Mouse (Mus musculus): ENCODE results near the gene Chil1. TPM values are rescaled to one million over a fixed set of nuclear protein-coding genes. Genes with fewer than 3 reads are reported as not detected.

Gene Chil1
- polyA plus RNA-seq, 1 experiment from 2014 or later, result 1.1 TPM

GRCm38 (mm10) chr1:134188989-134189729 is 7.2 kb downstream of the Chil1 start:
- ATAC-seq (ENCODE audit: low FRiP score), result peak; percentile 57
- H3K9ac ChIP-seq (ENCODE audit: low read depth, low read length), result no peak overlapping the region
- no peak overlapping the region for H3K27ac ChIP-seq (ENCODE audit: low read depth, low read length)

GRCm38 (mm10) chr1:134191192-134191591 is 9.2 kb downstream of the Chil1 start:
- Histone ChIP-seq H3K9me3 (ENCODE audit: control insufficient read depth, low read length) (no peaks in the 10 kb centered on the region), H3K36me3 (ENCODE audit: control insufficient read depth, insufficient read depth, low read length) (no peaks in the 10 kb centered on the region), H3K4me2 (replicated peaks; ENCODE audit: low read depth, low read length) (no peak overlapping the region), H3K27ac (ENCODE audit: low read depth, low read length) (no peak overlapping the region), H3K9ac (ENCODE audit: low read depth, low read length) (no peak overlapping the region), H3K4me1 (replicated peaks; ENCODE audit: control insufficient read depth, insufficient read depth, low read length) (0 out of 2 replicates have a peak, but pooled peaks cover 5% of the 10 kb centered on the region), H3K27me3 (ENCODE audit: control insufficient read depth, insufficient read depth, low read length) (no peaks in the 10 kb centered on the region), H3K4me3 (ENCODE audit: low read depth, low read length) (no peak overlapping the region)
- DNase-seq (ENCODE audit: low spot score) (no peak), ATAC-seq (ENCODE audit: low FRiP score) (no peak)
- WGBS, result 89% methylated on average over 5 of the region's 5 CpGs

More at GRCm38 (mm10) chr1:134188989-134189729, 7.2 kb downstream of the Chil1 start:
- Histone ChIP-seq H3K9me3 (ENCODE audit: control insufficient read depth, low read length) (no peaks in the 10 kb centered on the region), H3K27me3 (ENCODE audit: control insufficient read depth, insufficient read depth, low read length) (no peaks in the 10 kb centered on the region), H3K36me3 (ENCODE audit: control insufficient read depth, insufficient read depth, low read length) (no peaks in the 10 kb centered on the region), H3K4me1 (replicated peaks; ENCODE audit: control insufficient read depth, insufficient read depth, low read length) (0 out of 2 replicates have a peak, but pooled peaks cover 5% of the 10 kb centered on the region), H3K4me3 (ENCODE audit: low read depth, low read length) (no peak overlapping the region), H3K4me2 (replicated peaks; ENCODE audit: low read depth, low read length) (no peak overlapping the region)
- DNase-seq (ENCODE audit: low spot score), result peak; percentile 19
- 26% methylated on average over 12 of the region's 12 CpGs for WGBS

GRCm38 (mm10) chr1:134192024-134192423 is 10.0 kb downstream of the Chil1 start:
- Histone ChIP-seq H3K27me3 (ENCODE audit: control insufficient read depth, insufficient read depth, low read length) (no peaks in the 10 kb centered on the region), H3K9me3 (ENCODE audit: control insufficient read depth, low read length) (no peaks in the 10 kb centered on the region), H3K4me2 (replicated peaks; ENCODE audit: low read depth, low read length) (no peak overlapping the region), H3K36me3 (ENCODE audit: control insufficient read depth, insufficient read depth, low read length) (no peaks in the 10 kb centered on the region), H3K4me3 (ENCODE audit: low read depth, low read length) (no peak overlapping the region), H3K27ac (ENCODE audit: low read depth, low read length) (no peak overlapping the region), H3K9ac (ENCODE audit: low read depth, low read length) (no peak overlapping the region), H3K4me1 (replicated peaks; ENCODE audit: control insufficient read depth, insufficient read depth, low read length) (0 out of 2 replicates have a peak, but pooled peaks cover 5% of the 10 kb centered on the region)
- 57% methylated on average over 4 of the region's 4 CpGs for WGBS
- DNase-seq (ENCODE audit: low spot score) (no peak), ATAC-seq (ENCODE audit: low FRiP score) (no peak)

- no peak within 1 kb of the TSS for H3K4me3 ChIP-seq (ENCODE audit: low read depth, low read length)
- no peak within 1 kb of the TSS for H3K4me2 ChIP-seq (replicated peaks; ENCODE audit: low read depth, low read length)
- H3K27ac ChIP-seq (ENCODE audit: low read depth, low read length), result no peak within 1 kb of the TSS
- 0 out of 2 replicates have a peak, but pooled peaks cover 5% of the 10 kb centered on the region for H3K4me1 ChIP-seq (replicated peaks; ENCODE audit: control insufficient read depth, insufficient read depth, low read length)
- H3K27me3 ChIP-seq (ENCODE audit: control insufficient read depth, insufficient read depth, low read length), result no peaks in the 10 kb centered on the region
- H3K9ac ChIP-seq (ENCODE audit: low read depth, low read length), result no peak within 1 kb of the TSS
- 73% methylated on average over 1 of the region's 1 CpGs for WGBS
- no peaks in the 10 kb centered on the region for H3K9me3 ChIP-seq (ENCODE audit: control insufficient read depth, low read length)
- ATAC-seq (ENCODE audit: low FRiP score) (no peak), DNase-seq (ENCODE audit: low spot score) (no peak)
- no peaks in the 10 kb centered on the region for H3K36me3 ChIP-seq (ENCODE audit: control insufficient read depth, insufficient read depth, low read length)
Measured at GRCm38 (mm10) chr1:134193126-134193525, 11.2 kb downstream of the Chil1 start, which contains the start of gene Mybph. Gene Mybph, plus strand, starts transcription at chr1:134193448.

GRCm38 (mm10) chr1:134193674-134194197 is 11.8 kb downstream of the Chil1 start:
- no peak overlapping the region for H3K4me3 ChIP-seq (ENCODE audit: low read depth, low read length)
- H3K27me3 ChIP-seq (ENCODE audit: control insufficient read depth, insufficient read depth, low read length), result no peaks in the 10 kb centered on the region
- WGBS, result 60% methylated on average over 7 of the region's 7 CpGs
- no peaks in the 10 kb centered on the region for H3K9me3 ChIP-seq (ENCODE audit: control insufficient read depth, low read length)
- no peak overlapping the region for H3K9ac ChIP-seq (ENCODE audit: low read depth, low read length)
- ATAC-seq (ENCODE audit: low FRiP score) (no peak), DNase-seq (ENCODE audit: low spot score) (no peak)
- H3K36me3 ChIP-seq (ENCODE audit: control insufficient read depth, insufficient read depth, low read length), result no peaks in the 10 kb centered on the region
- H3K4me1 ChIP-seq (replicated peaks; ENCODE audit: control insufficient read depth, insufficient read depth, low read length), result 0 out of 2 replicates have a peak, but pooled peaks cover 5% of the 10 kb centered on the region
- H3K4me2 ChIP-seq (replicated peaks; ENCODE audit: low read depth, low read length), result no peak overlapping the region
- H3K27ac ChIP-seq (ENCODE audit: low read depth, low read length), result no peak overlapping the region

GRCm38 (mm10) chr1:134194298-134195022 is 12.5 kb downstream of the Chil1 start:
- no peak for DNase-seq (ENCODE audit: low spot score)
- WGBS, result 76% methylated on average over 16 of the region's 16 CpGs

GRCm38 (mm10) chr1:134195117-134195516 is 13.1 kb downstream of the Chil1 start:
- Histone ChIP-seq H3K9ac (ENCODE audit: low read depth, low read length) (no peak overlapping the region), H3K27ac (ENCODE audit: low read depth, low read length) (no peak overlapping the region), H3K36me3 (ENCODE audit: control insufficient read depth, insufficient read depth, low read length) (no peaks in the 10 kb centered on the region), H3K4me3 (ENCODE audit: low read depth, low read length) (no peak overlapping the region), H3K4me1 (replicated peaks; ENCODE audit: control insufficient read depth, insufficient read depth, low read length) (no peaks in the 10 kb centered on the region), H3K27me3 (ENCODE audit: control insufficient read depth, insufficient read depth, low read length) (no peaks in the 10 kb centered on the region), H3K9me3 (ENCODE audit: control insufficient read depth, low read length) (no peaks in the 10 kb centered on the region), H3K4me2 (replicated peaks; ENCODE audit: low read depth, low read length) (no peak overlapping the region)
- DNase-seq (ENCODE audit: low spot score) (no peak), ATAC-seq (ENCODE audit: low FRiP score) (no peak)
- WGBS, result 63% methylated on average over 2 of the region's 2 CpGs

More at GRCm38 (mm10) chr1:134194298-134195022, 12.5 kb downstream of the Chil1 start:
- H3K4me1 ChIP-seq (replicated peaks; ENCODE audit: control insufficient read depth, insufficient read depth, low read length), result no peaks in the 10 kb centered on the region
- no peaks in the 10 kb centered on the region for H3K9me3 ChIP-seq (ENCODE audit: control insufficient read depth, low read length)
- no peaks in the 10 kb centered on the region for H3K27me3 ChIP-seq (ENCODE audit: control insufficient read depth, insufficient read depth, low read length)
- no peak overlapping the region for H3K4me2 ChIP-seq (replicated peaks; ENCODE audit: low read depth, low read length)
- no peak overlapping the region for H3K9ac ChIP-seq (ENCODE audit: low read depth, low read length)
- no peak overlapping the region for H3K27ac ChIP-seq (ENCODE audit: low read depth, low read length)
- H3K36me3 ChIP-seq (ENCODE audit: control insufficient read depth, insufficient read depth, low read length), result no peaks in the 10 kb centered on the region
- no peak for ATAC-seq (ENCODE audit: low FRiP score)
- H3K4me3 ChIP-seq (ENCODE audit: low read depth, low read length), result no peak overlapping the region

GRCm38 (mm10) chr1:134195571-134195970 is 13.6 kb downstream of the Chil1 start:
- no peak overlapping the region for H3K9ac ChIP-seq (ENCODE audit: low read depth, low read length)
- WGBS, result 75% methylated on average over 3 of the region's 3 CpGs
- no peaks in the 10 kb centered on the region for H3K9me3 ChIP-seq (ENCODE audit: control insufficient read depth, low read length)
- H3K27me3 ChIP-seq (ENCODE audit: control insufficient read depth, insufficient read depth, low read length), result no peaks in the 10 kb centered on the region
- no peak overlapping the region for H3K27ac ChIP-seq (ENCODE audit: low read depth, low read length)
- H3K4me2 ChIP-seq (replicated peaks; ENCODE audit: low read depth, low read length), result no peak overlapping the region
- no peaks in the 10 kb centered on the region for H3K4me1 ChIP-seq (replicated peaks; ENCODE audit: control insufficient read depth, insufficient read depth, low read length)
- DNase-seq (ENCODE audit: low spot score) (no peak), ATAC-seq (ENCODE audit: low FRiP score) (no peak)
- H3K36me3 ChIP-seq (ENCODE audit: control insufficient read depth, insufficient read depth, low read length), result no peaks in the 10 kb centered on the region
- no peak overlapping the region for H3K4me3 ChIP-seq (ENCODE audit: low read depth, low read length)
